Mouse (Mus musculus): ENCODE measurements around the gene Tcf3.

GRCm38 (mm10) chr10:80420729-80421128 is 12.7 kb downstream of the Tcf3 start:
- TF ChIP-seq PAX5 (IDR thresholded peaks at IDR 0.05; ENCODE audit: low read length) (no peak), POLR2A (IDR thresholded peaks at IDR 0.05; ENCODE audit: low read depth, low read length) (no peak), JUND (conservative IDR thresholded peaks at IDR 0.05; ENCODE audit: low read depth, low read length) (no peak), CTCF (conservative IDR thresholded peaks at IDR 0.05 in 1 of 2, IDR thresholded peaks at IDR 0.05 in 1 of 2; ENCODE audit: low read depth in 2 of 2, low read length in 2 of 2) (no peak)

Measured in CH12.LX (cell line).